Mouse (Mus musculus): Measurements from ENCODE around the gene Ccdc7a.
"Not testable (repeated sequence)": the region's sequence is repeated elsewhere in the genome, so short reads cannot be mapped to it uniquely, and the experiment has no call there.

DNA sequence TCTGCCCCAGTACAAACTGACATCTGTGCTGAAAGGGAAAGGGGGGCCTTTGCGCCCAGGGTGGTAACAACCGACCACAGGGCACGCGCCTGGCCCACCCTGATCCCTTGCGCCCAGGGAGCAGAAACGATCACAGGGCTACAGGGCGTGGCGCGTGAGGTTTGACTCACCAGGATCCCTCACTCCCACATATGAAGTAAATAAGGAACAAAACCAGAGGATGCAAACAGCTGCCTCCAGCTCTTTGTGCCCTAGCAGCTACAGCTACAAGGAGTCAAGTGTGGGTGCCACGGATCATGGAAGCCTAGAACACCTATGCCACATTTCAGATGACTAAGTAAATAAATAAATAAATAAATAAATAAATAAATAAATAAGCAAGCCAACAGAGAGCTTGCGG is at the start of gene Ccdc7a:
- not testable (repeated sequence) for TF ChIP-seq FLI1 (IDR thresholded peaks at IDR 0.05; ENCODE audit: low read length); GATA1 (IDR thresholded peaks at IDR 0.05; ENCODE audit: borderline replicate concordance, low read length)

All from megakaryocyte, embryonic 14.5 days (primary cell).